Mouse (Mus musculus) spleen, adult 18-20 months (tissue): ENCODE measurements at regions not wholly inside any gene's neighbourhood (a gene's known extent, or its start where the extent isn't known, plus 50 kb on each side); places are given as distances from the start of the nearest gene placed in this dataset.
"Not testable (repeated sequence)": the region's sequence is repeated elsewhere in the genome, so short reads cannot be mapped to it uniquely, and the experiment has no call there.

Experiments
- DNase-seq, 2 experiments: peaks; one replicate each; pipeline ENCODE4 v3.0.0; 2022; ENCODE audit warnings: mixed read lengths in 2 of 2

DNA sequence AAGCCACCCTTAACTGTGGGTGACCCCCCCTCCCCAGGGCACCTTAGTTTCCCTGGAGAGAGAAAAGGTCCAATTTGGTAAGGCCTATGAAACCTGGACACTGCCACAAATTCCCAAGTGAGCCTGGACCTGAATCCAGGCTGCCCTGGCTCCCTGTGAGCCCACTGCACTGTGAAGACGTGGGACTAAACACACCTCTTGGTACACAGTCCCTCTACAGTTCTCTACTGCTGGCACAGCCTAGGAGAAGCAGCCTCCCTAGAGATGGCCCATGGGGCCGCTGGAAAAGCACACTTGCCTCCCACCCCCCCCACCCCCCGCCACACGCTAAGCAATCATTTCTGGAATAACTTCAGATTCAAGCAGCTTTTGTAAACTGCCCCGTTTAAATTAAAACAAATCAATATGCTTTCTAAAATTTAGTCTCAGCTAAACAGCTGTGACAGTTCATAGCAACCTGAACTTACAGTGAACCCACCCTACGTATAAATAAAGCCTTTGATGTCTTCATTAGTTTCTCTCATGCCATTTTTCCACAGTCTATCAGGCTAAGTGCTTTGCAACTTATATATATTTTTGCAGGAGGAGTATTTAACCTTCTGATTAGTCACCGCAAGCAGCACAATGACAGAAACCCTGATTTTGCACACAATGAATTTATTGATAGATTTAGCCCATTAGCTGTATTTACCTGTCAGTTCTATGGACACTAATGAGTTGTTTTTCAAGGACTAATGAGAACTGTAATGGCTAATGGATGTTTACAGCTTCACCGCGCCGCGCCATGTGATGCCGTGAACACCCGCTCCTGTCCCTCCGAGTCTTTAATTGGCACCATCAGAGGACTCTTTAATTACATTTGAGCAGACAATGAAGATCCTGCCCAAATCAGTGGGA is 215.3 kb downstream of the 3100002H09Rik start:
- no peak for DNase-seq

DNA sequence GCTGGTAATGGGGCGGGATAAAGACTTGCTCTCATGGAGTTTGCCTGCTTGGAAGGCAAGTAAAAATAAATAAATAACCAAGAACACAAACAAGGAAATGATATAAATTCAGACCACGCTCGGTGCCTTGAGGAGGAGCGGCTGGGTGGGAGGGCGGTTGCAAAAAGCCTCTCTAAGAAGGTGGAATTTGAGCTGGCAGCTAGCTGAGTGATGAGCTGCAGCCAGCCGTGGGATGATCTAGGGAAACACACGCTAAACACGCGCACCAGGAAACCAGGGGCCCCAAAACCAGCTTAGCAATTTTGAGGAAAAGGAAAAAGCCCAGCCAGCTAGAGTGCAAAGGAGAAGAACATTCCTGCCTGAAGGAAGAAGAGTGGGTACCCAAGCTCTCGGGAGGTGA is 217.0 kb downstream of the 3100002H09Rik start:
- DNase-seq, result no peak

DNA sequence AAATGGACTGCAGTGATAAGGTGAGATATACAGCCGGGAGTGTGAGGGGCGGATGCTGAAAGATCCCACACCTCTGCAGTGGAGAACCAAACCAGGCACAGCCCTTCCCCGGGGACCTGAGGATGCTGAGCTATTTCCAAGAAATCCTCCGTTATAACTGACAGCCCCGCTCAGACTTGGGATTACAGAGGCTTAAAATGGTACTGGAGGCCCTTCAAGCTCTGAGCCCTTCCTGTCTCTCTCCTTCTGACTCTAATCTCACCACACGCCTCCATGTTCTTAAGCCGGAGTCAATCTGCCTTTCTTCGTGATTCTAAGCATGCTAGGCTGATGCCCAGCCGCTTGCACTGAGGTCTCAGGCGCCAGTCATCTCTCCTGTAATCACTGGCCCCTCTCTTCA is 221.5 kb downstream of the 3100002H09Rik start:
- DNase-seq, result no peak

DNA sequence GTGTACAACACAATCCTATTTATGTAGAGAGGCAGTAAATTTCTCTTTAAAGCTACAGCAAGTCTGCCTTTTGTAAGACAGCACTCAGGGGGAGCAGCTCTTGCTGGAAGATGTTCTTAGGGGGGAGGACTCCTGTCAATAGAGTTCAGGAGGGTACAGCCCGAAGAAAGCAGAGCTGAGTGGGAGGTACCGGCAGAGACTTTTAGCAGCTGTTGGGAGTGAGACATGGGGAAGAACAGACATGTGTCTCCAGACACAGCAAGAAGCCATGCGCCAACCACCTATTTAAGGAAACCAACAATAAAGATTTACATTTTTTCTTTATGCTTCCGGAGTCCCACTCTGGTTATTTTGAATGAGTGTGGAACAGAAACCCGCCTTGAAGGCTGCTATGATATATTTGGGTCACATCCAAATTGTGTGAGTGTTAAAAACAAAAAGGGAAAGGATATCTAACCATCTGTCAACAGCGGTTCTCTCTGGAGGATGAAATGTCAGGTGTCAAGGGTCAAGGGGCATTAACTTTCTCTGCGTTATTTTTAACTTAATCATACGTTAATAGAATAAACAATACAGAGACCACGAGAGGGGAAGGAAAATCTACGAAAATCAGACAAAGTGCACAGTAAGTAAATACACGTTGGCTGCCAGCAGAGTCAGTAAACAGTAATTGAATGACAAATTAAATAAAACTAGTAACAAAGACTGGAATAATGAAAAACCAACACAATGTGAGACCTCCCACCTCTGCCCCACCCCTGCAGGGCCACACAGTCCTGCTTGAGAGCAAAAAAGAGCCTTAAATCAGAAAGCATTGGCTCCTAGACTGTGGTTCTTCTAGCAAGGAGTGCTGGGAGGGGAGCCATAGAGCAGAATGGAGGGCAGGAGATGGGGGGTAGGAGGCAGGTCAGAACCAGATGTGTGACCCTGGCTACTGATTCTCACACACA is 225.2 kb downstream of the 3100002H09Rik start:
- no peak for DNase-seq

DNA sequence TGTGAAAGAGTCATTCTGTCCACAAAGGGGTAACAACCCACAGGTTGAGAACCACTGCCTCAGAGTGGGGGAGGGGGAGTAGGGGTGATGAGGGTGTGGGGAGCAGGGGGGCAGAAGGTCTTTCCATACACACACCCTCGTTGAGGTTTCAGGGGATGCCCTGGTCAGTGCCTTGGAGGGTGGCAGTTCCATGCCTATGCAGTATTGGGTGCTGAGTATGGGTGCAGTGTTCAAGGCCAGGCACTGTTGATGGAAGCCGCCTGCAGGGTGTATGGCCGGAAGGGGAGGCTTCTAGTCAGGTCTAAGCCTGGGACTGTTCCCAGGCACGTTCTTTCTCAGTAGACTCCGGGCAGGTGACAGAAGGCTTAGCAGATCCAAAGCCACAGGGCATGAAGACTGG is 234.1 kb downstream of the 3100002H09Rik start:
- no peak for DNase-seq

DNA sequence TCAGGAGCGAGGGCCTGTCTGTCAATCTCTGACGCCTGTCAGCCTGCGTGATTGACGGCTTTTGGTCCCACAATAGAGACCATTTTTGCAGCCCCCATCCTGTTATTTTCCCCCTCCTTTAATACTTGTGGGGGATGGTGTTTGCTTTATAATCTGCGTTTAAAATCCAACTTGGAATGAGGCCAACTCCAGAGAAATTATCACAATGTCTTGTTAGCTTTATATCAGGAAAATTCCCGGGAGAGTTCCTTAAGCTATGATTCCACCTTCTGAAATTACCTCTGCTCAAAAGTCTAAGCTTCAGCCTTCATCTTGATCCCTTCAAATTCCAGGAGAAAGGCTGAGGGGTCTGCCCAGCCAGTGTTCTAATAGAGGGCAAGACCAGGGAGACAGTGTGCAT is 235.0 kb downstream of the 3100002H09Rik start:
- DNase-seq, result no peak

DNA sequence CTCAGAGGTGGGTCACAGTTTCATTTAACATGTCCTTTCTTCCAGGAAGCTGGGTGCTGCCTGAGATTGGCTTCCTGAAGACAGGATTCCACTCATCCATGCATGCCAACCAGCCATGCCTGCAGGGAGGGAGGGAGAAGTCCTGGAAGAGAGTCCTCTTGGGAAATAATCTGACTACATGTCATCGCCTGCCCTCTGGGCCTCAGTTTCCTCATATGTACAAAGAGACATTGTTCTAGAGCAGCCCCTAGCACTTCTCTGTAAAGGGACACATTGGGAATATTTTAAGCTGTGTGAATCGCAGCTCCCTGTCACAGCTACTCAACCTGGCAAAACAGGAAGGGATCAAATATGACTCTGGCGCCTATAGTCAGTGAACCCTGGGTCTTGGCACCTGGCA is 241.8 kb downstream of the 3100002H09Rik start:
- no peak for DNase-seq

DNA sequence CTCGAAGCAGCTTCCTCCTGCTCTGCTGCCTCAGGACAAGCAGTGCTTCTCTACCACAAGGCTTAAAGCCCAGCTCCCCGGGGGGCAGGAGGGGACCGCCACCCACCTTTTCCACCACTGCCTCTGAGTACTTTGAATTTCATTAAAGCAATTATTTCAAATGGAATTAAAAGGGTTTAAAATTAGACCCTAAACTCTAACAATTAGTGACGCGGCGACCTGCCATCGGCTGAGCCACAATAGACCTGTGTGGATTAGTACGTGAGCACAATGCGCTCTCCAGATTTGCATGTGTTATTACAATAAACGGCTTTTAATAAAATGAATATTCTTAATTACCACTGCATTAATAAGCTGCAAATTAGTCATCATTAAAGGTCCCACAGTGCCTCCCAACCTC is 242.5 kb downstream of the 3100002H09Rik start:
- DNase-seq, result no peak

DNA sequence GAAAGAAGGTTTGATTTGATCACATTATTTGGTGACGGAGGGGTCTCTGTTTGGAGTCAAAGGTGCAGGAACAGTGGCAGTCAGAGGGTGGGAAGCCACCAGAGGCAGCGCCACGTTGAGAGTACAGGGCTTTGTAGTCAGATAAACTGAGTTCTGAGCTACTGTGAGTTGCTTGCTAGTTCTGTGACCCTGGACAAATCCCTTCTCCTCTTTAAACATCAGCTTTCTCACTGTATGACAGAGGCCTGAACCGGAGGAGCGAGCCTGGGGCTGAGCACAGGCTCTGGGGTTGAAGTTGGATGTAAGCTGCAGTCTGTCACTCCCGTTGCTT is 250.1 kb downstream of the 3100002H09Rik start:
- no peak for DNase-seq

DNA sequence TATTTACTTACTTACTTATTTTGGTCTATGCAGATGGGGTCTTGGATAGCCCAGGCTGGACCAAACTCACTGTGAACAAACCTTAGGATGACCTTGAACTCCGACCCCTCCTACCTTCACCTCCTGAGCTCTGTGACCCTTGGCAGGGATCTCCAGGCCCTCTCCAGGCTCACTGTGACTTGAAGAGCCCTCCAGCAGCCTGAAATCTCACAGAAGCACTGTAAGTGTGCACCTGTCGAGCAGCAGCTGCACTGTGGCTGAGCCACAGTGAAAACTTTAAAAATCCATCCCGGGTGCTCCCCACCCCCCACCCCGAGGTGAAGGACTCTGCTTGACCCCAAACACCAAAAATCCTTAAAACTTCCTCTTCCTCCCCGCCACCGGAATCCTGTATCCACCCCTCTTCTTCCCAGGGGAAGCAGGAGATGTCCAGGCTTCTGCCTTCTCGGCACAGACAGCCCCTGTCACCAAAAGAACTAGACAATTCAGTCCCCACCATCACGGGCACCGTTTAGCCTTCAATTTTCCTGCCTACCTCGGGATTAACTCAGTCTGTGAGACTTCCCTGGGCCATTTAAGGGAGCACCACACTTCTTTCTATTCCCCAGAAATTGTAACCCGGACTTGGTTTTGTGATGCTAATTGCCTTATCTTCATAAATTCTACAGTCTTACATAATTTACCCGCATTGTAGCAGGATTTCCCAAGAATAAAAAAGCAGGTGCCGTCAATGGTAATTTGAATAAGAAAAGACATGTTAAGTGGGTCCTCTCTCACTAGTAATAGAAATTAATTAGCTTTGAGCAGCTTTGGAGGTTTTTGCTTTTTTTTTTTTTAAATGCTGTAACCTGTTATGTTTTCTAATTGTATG is 250.7 kb downstream of the 3100002H09Rik start:
- no peak for DNase-seq

DNA sequence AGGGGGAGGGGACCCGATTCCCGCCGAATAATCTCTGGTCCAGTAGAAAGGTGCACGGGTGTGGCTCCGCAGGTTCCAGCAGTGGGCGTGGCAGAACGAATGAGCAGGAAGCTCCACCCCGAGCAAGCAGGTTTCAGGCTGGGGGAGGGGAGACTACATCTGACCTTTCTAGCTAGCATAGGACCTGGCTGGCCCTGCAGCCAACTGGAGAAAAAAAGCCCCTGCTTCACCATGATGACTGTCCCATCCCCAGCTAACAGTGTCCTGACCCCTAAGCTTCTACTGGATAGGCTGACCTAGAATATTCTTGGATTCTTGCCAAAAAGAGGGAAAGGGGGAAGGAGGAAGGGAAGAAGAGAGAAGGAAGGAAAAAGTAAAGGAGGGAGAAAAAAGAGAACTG is 252.1 kb downstream of the 3100002H09Rik start:
- DNase-seq, result not testable (repeated sequence)

DNA sequence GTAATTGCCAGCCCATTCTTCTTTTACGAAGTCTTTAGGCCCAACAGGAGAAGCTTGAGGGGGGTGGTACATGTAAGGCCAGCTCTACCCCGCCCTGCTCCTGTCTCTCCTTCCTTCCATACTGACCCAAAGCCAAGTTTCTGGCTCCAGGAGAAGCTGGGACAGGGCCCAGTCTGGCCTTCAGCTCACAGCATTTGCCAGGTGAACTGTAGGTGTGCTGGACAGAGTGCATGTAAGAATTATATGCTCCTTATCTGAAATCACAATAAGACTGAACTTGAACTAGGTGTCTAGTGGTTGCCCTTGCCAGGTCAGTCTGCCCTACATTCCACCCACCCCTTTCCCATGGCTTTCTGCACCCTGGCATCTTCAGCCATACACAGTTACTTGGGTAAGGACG is 260.2 kb downstream of the 3100002H09Rik start:
- no peak for DNase-seq

DNA sequence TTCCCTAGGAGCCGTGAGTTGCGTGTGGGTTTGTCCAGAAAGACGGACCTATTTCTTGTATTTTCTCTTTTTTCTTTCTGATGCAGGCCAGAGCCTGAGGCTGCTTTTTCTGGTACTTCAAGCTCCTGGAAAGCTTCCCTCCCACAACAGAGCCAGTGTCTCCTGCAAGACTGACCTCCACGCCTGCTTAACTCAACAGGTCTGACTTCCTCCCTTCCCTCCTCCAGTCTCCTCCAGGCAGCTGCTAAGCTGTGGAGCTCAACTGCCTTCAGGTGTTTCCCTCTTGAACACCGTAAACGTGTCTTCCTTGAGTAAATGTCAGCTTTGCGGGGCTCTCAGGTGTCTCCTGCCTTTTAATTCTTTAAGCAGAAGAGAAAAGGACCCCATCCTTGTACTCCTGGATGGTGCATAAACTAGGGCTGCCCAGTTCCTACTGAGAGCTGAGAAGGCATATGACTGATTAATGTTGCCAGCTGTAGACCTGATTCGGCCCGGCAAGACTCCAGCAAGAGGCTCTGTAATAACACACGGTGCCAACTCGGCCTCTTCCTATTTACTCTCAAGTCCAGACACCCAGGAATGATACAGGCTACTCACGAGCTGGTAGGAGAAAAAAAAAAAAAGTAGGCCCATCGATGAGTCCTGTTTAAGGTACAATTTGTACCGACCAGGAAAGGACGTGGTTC is 260.9 kb downstream of the 3100002H09Rik start:
- no peak for DNase-seq

DNA sequence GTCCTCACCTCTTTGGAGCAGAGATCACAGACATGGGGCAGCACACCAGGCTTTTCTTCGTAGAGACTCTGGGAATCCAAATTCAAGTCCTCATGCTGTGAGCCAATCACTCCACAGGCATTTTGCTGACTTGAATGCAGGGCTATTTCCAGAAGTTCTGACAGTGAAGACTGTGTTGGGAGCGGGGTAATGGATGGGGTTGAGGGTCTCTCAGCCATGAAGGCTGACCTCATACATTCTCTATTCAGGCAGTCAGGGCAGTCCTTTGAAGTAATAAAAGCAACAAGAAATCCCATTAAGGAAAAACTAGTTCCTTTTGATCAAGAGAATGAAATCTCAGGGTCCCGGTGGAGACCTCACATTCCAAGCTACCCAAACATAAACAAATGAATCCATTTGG is 261.5 kb downstream of the 3100002H09Rik start:
- DNase-seq, result no peak

DNA sequence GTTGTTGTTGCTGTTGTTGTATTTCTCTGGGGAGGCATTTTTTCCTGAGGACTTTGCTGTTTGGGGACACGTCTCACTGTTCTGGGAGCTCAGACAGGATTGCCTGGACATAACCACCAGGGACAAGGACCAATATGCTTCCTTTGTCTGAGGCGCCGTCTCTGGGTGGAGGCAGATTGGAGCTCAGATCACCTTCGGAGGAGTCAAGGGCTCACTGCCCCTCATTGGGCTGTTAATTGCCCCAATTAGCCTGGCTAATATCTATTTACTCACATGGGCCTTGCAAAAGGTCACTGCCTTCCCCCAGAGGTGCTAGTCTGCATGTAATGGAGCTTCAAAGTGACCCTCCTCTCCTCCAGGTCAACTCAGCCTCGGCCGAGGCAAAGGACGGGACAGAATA is 270.5 kb downstream of the 3100002H09Rik start:
- DNase-seq, result no peak

DNA sequence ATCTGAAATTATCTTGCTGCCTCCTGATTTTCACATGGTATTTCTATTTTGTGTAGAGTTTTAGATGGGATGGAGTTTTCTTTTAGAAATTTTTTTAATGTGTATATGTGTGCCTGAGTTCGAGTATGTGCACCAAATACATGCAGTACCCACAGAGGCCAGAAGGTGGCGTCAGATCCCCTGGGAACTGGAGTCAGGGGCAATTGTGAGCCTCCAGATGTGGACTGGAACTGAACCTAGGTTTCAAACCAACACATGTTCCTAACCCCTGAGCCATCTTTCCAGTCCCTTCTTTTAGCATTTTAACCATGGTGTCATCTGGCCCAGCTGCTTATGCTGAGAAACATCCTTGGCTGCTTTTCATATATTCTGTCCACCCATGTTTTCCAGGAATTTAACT is 274.9 kb downstream of the 3100002H09Rik start:
- DNase-seq, result no peak

DNA sequence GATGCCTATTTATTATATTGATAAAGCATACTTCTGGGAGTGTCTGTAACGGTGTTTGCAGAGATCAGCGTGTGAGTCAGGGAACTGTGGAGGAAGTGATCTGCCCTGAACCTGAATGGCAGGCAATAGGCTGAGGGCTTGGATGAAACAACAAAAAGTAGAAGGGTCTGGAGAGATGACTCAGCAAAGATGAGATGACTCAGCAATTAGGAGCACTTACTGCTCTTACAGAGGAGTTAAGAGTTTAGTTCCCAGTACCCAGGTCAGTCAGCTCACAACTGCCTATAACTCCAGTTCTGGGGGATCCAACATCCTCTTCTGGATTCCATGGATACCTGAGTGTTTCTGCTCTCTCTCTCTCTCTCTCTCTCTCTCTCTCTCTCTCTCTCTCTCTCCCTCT is 277.6 kb downstream of the 3100002H09Rik start:
- no peak for DNase-seq

DNA sequence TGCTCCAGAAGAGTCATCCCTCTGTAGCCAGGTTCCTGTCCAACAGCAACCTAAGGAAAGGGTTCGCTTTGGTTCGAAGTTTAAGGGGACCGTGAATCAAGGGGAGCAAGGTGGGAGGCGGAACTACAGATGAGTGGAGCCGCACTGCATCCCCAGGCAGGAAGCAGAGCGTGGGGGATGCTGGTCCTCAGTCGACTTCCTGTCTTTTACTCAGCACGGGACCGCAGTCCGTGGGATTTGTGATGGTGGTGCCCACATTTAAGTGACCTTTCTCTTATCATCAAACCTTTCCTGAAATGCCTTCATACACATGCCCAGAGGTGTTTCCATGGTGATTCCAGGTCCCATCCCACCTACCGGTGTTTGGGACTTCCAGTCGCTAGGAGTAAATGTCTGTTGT is 278.2 kb downstream of the 3100002H09Rik start:
- DNase-seq, result no peak

DNA sequence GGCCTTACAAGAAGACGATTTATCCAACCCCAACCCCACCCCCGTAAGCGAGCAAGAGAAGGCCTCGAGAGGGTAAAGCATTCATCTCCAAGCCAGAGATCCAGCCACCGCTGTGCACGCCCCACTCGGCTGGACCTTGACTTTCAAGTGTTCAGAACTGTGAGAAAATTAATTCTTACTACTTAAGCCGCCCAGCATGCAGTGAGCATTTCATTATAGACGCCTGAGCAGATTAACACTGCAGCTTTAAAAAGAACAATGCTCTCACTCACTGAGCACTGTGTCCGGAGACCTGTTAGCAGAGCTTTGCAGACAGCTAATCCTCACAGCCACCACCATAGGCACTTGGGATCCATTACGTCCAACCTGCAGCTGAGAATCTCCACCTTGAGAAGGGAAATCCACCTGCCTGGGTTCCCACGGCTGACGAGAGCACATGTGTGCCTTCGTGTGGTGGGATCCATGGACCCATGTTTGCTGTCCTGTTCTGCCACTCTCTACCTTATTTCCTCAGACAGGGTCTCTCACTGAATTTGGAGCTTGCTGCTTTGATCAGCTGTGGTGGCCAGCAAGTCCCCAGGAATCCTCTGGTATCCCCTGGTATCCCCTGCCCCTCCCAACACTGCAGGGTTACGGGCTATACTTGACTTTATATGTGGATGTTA is 281.4 kb downstream of the 3100002H09Rik start:
- no peak for DNase-seq

DNA sequence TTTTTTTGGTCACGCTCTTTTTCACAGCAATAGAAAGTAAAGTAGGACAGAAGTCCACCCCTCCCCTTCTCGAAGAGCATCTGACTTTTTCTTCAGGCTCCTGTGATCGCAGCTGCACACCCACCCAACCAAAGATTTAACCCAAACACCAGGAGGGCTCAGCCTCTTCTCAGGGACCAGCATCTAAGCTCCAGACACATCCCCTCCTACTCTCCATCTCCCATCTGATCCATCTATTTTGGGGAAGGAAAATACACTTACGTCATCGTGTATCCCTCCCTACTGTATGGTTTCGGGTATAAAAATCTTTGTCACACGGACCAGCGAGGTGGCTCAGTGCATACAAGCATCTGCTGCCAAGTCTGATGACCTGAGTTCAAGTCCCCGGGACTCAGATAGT is 284.3 kb downstream of the 3100002H09Rik start:
- DNase-seq, result no peak

DNA sequence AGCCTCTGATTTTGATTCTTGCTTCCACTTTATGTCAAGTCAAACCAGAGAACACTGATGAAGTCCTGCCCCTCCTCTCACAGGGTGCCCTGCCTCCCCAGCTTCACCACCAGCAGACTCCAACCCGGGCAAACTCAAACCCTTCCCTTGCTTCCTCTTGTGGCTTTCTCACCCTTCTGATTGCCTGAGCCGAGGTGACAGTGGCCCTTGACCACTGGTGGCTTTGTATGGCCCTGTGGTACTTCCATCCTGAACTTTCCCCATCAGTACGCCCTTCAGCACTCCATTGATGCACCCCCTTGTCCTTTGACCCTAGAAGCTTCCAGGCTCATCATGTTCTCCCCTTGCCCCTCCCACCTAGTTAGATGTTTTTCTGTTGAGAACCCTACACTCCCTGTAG is 287.0 kb downstream of the 3100002H09Rik start:
- no peak for DNase-seq

DNA sequence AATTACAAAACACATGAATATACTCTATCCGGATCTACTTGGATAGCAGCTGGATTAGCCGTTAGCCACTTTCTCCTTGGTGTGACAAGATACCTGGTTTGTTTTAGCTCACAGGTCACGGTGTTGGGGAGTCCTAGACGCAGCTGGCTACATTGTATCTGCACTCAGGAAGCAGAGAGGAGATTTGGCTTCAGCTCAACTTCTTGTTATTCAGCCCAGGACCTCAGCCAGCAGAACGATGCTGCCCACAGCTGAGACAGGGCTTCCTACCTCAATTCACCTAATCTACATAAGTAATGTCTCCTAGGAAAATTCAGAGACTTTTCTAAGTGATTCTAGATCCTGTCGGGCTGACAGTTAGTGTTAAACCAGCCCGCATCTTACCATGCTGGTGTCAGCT is 289.4 kb downstream of the 3100002H09Rik start:
- DNase-seq, result no peak
